Mouse (Mus musculus) ES-Bruce4 (cell line): ENCODE measurements at regions not wholly inside any gene's neighbourhood (a gene's known extent, or its start where the extent isn't known, plus 50 kb on each side); places are given as distances from the start of the nearest gene placed in this dataset.

ENCODE experiments used
- CTCF ChIP-seq: IDR thresholded peaks from one replicate; pipeline ENCODE4 v1.8.1; 2011; ENCODE audit warnings: low read depth, low read length
- POLR2A ChIP-seq: IDR thresholded peaks from one replicate; pipeline ENCODE4 v1.8.1; 2011; ENCODE audit warnings: low read length; ENCODE audit not compliant: insufficient read depth

GRCm38 (mm10) chr7:125034196-125034595, 410.3 kb upstream of the Kdm8 start:
- TF ChIP-seq POLR2A = no peak
- no peak for TF ChIP-seq CTCF
